Mouse (Mus musculus) kidney, adult 2 months (tissue): ENCODE data around the gene Lysmd4. TPM values are rescaled to one million over a fixed set of nuclear protein-coding genes. Genes with fewer than 3 reads are reported as not detected.

Experiments used
- DNase-seq: peaks from one replicate; pipeline ENCODE4 v3.0.0; 2021
- H3K27ac ChIP-seq: fragments of 200-500 bp; 2 replicates; pipeline ENCODE4 v1.5.1; 2012; ENCODE audit warnings: low read depth, low read length, control low read depth, inconsistent platforms; ENCODE audit not compliant: insufficient read depth
- H3K27me3 ChIP-seq: fragments of 200-500 bp; replicated peaks from 2 replicates; pipeline ENCODE4 v1.6.1; 2012; ENCODE audit warnings: mild to moderate bottlenecking, moderate library complexity, low read length, inconsistent platforms; ENCODE audit not compliant: control insufficient read depth, insufficient read depth
- H3K36me3 ChIP-seq: fragments of 200-500 bp; 2 replicates; pipeline ENCODE4 v1.6.1; 2012; ENCODE audit warnings: mild to moderate bottlenecking, moderate library complexity, low read length, inconsistent platforms; ENCODE audit not compliant: control insufficient read depth, insufficient read depth
- H3K4me1 ChIP-seq: fragments of 200-500 bp; 2 replicates; pipeline ENCODE4 v1.6.1; 2011; ENCODE audit warnings: low read length; ENCODE audit not compliant: control insufficient read depth, insufficient read depth
- H3K4me3 ChIP-seq: fragments of 200-500 bp; 2 replicates; pipeline ENCODE4 v1.5.1; 2011; ENCODE audit warnings: mild to moderate bottlenecking, low read depth, low read length, control low read depth; ENCODE audit not compliant: insufficient read depth
- CTCF ChIP-seq: fragments of 200-500 bp; conservative IDR thresholded peaks from 2 replicates; pipeline ENCODE4 v1.5.1; 2011; ENCODE audit warnings: low read depth, mild to moderate bottlenecking, control low read depth, low read length, moderate library complexity, mixed read lengths; ENCODE audit not compliant: insufficient read depth, insufficient read length
- POLR2A ChIP-seq: fragments of 200-500 bp; IDR thresholded peaks from one replicate; pipeline ENCODE4 v1.6.1; 2011; ENCODE audit warnings: low read depth, low read length, control low read depth
- WGBS: fragments of 180-500 bp; shearing (Covaris S2); methylation state at CpG from one replicate; pipeline ENCODE4 v1.1.7; 2018; 5-methylcytosine and 5-hydroxymethylcytosine counted together
- polyA plus RNA-seq: library from polyadenylated mRNA; depleted of rRNA; stranded (reverse); fragments of >200 nt; gene quantifications from 2 replicates; pipeline ENCODE4 v1.2.3, GENCODE M21; 2012

The Lysmd4 gene
- polyA plus RNA-seq, 1 experiment, result 11.2 TPM

DNA sequence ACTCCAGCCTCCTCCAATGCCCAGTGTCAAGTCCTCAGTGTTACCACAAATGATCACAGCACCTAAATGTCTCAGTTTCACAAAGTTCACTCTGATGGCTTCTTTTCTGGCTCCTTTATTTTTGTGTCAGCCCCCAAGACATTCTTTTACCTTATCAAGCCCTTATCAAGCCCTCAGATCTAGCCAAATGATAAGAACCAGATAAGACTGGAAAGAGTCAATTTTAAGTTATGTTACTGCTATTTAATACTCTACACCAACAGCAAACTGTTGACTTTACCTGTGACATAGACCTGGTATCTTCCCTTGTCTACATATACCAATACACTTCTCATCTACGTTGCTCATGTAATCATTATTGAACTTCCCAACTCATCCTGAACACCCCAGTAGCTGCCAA, 74.1 kb downstream of the Lysmd4 start:
- DNase-seq, result no peak
- Histone ChIP-seq H3K36me3 (0 out of 2 replicates have a peak, but pooled peaks cover 2% of the 10 kb centered on the region), H3K27ac (no peak overlapping the region), H3K27me3 (no peaks in the 10 kb centered on the region), H3K4me1 (no peaks in the 10 kb centered on the region), H3K4me3 (no peak overlapping the region)
- WGBS, result 76% methylated on average over 1 of the region's 1 CpGs
- no peak for TF ChIP-seq POLR2A
- no peak for TF ChIP-seq CTCF

GRCm38 (mm10) chr7:67304937-67305336, 82.6 kb downstream of the Lysmd4 start:
- H3K36me3 ChIP-seq, result no peaks in the 10 kb centered on the region
- no peaks in the 10 kb centered on the region for H3K4me1 ChIP-seq
- no peak for TF ChIP-seq POLR2A
- TF ChIP-seq CTCF, result no peak
- H3K27ac ChIP-seq, result no peak overlapping the region
- WGBS, result 82% methylated on average over 3 of the region's 3 CpGs
- H3K27me3 ChIP-seq, result no peaks in the 10 kb centered on the region
- DNase-seq, result no peak
- H3K4me3 ChIP-seq, result no peak overlapping the region

GRCm38 (mm10) chr7:67307078-67307477, 84.7 kb downstream of the Lysmd4 start:
- WGBS, result 93% methylated on average over 3 of the region's 3 CpGs
- no peak overlapping the region for H3K27ac ChIP-seq
- no peaks in the 10 kb centered on the region for H3K27me3 ChIP-seq
- no peaks in the 10 kb centered on the region for H3K4me1 ChIP-seq
- H3K4me3 ChIP-seq, result no peak overlapping the region
- TF ChIP-seq CTCF, result no peak
- TF ChIP-seq POLR2A, result no peak
- no peaks in the 10 kb centered on the region for H3K36me3 ChIP-seq
- no peak for DNase-seq

GRCm38 (mm10) chr7:67308102-67308501, 85.8 kb downstream of the Lysmd4 start:
- TF ChIP-seq CTCF, result no peak
- no peak for TF ChIP-seq POLR2A
- DNase-seq, result no peak
- Histone ChIP-seq H3K4me1 (no peaks in the 10 kb centered on the region), H3K27ac (no peak overlapping the region), H3K36me3 (no peaks in the 10 kb centered on the region), H3K27me3 (no peaks in the 10 kb centered on the region), H3K4me3 (no peak overlapping the region)
- WGBS, result 79% methylated on average over 2 of the region's 2 CpGs

- no peaks in the 10 kb centered on the region for H3K27me3 ChIP-seq
- no peaks in the 10 kb centered on the region for H3K4me1 ChIP-seq
- DNase-seq, result no peak
- H3K27ac ChIP-seq, result no peak overlapping the region
- no peaks in the 10 kb centered on the region for H3K36me3 ChIP-seq
- TF ChIP-seq POLR2A (no peak), CTCF (no peak)
- WGBS, result 66% methylated on average over 2 of the region's 2 CpGs
- H3K4me3 ChIP-seq, result no peak overlapping the region
Measured at GRCm38 (mm10) chr7:67310151-67310550, 87.8 kb downstream of the Lysmd4 start.

DNA sequence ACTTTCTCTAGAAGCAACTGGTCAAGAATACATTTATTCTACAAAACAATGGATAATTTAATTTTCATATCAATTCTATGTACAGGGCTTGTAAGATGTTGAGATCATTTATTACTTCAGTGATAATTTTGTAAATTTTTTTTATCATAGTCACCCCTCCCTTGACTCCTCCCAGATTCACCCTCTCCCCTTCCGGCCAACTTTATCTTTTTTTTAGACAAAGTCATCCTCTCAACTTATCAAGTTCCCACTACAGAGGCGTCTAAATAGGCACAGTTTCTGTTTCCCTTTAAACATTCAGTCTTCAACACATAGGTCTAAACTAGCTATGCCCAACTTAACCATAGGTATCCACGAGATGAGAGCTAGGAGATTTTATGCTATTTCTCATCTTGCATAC, 90.9 kb downstream of the Lysmd4 start:
- Histone ChIP-seq H3K36me3 (no peaks in the 10 kb centered on the region), H3K27ac (no peak overlapping the region), H3K27me3 (no peaks in the 10 kb centered on the region), H3K4me1 (no peaks in the 10 kb centered on the region), H3K4me3 (no peak overlapping the region)
- WGBS, result 87% methylated on average over 3 of the region's 3 CpGs
- no peak for TF ChIP-seq POLR2A
- no peak for TF ChIP-seq CTCF
- no peak for DNase-seq

- TF ChIP-seq POLR2A (no peak), CTCF (no peak)
- no peak overlapping the region for H3K27ac ChIP-seq
- no peaks in the 10 kb centered on the region for H3K36me3 ChIP-seq
- no peaks in the 10 kb centered on the region for H3K4me1 ChIP-seq
- no peak for DNase-seq
- H3K27me3 ChIP-seq, result no peaks in the 10 kb centered on the region
- no peak overlapping the region for H3K4me3 ChIP-seq
Measured at GRCm38 (mm10) chr7:67318697-67319096, 96.4 kb downstream of the Lysmd4 start.

- DNase-seq, result no peak
- 47% methylated on average over 1 of the region's 1 CpGs for WGBS
- TF ChIP-seq POLR2A, result no peak
- TF ChIP-seq CTCF, result no peak
- Histone ChIP-seq H3K27ac (no peak overlapping the region), H3K27me3 (no peaks in the 10 kb centered on the region), H3K4me3 (no peak overlapping the region), H3K4me1 (no peaks in the 10 kb centered on the region), H3K36me3 (no peaks in the 10 kb centered on the region)
Measured at GRCm38 (mm10) chr7:67320359-67320758, 98.0 kb downstream of the Lysmd4 start.
